Mouse (Mus musculus) neural tube, embryonic 12.5 days (tissue): ENCODE measurements at regions not wholly inside any gene's neighbourhood (a gene's known extent, or its start where the extent isn't known, plus 50 kb on each side); places are given as distances from the start of the nearest gene placed in this dataset.

Source experiments
- ATAC-seq: fragments of 200-750 bp; cut with Nextera tagmentation; 2 replicates; pipeline ENCODE4 v1.8.0; 2017; ENCODE audit warnings: low read depth, mild to moderate bottlenecking, moderate TSS enrichment, moderate library complexity; ENCODE audit not compliant: low FRiP score
- H3K27ac ChIP-seq: fragments of 300-500 bp; sonication (generic); 2 replicates; pipeline ENCODE4 v1.5.1; 2016
- H3K27me3 ChIP-seq: fragments of 300-500 bp; sonication (generic); replicated peaks from 2 replicates; pipeline ENCODE4 v1.6.1; 2016; ENCODE audit warnings: mild to moderate bottlenecking
- H3K36me3 ChIP-seq: fragments of 300-500 bp; sonication (generic); 2 replicates; pipeline ENCODE4 v1.6.1; 2016; ENCODE audit warnings: mild to moderate bottlenecking
- H3K4me1 ChIP-seq: fragments of 300-500 bp; sonication (generic); 2 replicates; pipeline ENCODE4 v1.6.1; 2016
- H3K4me2 ChIP-seq: fragments of 300-500 bp; sonication (generic); replicated peaks from 2 replicates; pipeline ENCODE4 v1.6.1; 2016; ENCODE audit warnings: mild to moderate bottlenecking
- H3K4me3 ChIP-seq: fragments of 300-500 bp; sonication (generic); 2 replicates; pipeline ENCODE4 v1.5.1; 2016
- H3K9ac ChIP-seq: fragments of 300-500 bp; sonication (generic); 2 replicates; pipeline ENCODE4 v1.6.1; 2016; ENCODE audit warnings: mild to moderate bottlenecking
- H3K9me3 ChIP-seq: fragments of 300-500 bp; sonication (generic); 2 replicates; pipeline ENCODE4 v1.6.1; 2016; ENCODE audit warnings: mild to moderate bottlenecking
- WGBS: fragments of 180-500 bp; shearing (Covaris S2); methylation state at CpG from one replicate; pipeline ENCODE4 v1.1.7; 2016; 5-methylcytosine and 5-hydroxymethylcytosine counted together

DNA sequence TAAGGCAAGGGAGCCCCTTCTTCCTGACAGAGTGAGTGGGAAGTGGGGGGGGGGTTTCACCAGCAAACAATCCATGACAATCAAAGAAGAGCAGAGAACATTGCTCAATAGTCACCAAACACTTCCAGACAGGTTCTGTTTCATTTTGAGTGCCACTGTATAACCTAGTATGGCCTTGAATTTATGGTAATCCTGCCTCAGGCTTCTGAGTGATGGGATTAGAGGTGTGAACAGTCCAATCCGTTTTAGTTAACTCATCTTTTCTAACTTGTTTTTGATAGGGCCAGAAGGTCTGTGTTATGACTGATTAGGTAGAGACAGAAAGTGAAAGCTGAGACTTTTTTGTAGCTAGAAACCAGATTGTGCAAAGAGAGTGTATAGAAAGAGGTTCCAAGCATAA, 393.2 kb downstream of the Olfm4 start:
- no peak overlapping the region for H3K9ac ChIP-seq
- no peak overlapping the region for H3K27ac ChIP-seq
- 75% methylated on average over 1 of the region's 1 CpGs for WGBS
- no peaks in the 10 kb centered on the region for H3K27me3 ChIP-seq
- ATAC-seq = no peak
- H3K4me1 ChIP-seq = no peaks in the 10 kb centered on the region
- no peak overlapping the region for H3K4me2 ChIP-seq
- H3K4me3 ChIP-seq = no peak overlapping the region
- H3K9me3 ChIP-seq = no peaks in the 10 kb centered on the region
- H3K36me3 ChIP-seq = no peaks in the 10 kb centered on the region

DNA sequence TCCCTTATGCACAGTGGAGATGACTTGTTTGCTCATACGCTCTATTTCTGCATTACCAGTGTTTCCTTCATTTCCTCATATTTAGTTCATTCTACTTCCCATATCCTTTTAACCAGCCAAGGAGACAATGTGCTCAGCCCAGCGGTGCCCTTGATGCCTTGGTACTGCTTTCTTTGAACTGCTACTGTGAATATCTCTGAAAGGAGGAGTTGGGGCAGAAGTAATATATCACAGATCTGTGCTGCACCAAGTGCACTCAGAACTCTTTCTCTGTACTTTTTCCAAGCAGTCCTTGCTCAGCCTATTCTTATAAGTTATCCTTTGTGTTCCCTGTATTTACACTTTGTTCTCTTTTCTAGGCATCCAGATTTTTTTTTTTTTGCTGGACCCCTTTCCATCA, 407.5 kb downstream of the Olfm4 start:
- no peak overlapping the region for H3K27ac ChIP-seq
- 34% methylated on average over 2 of the region's 2 CpGs for WGBS
- no peak for ATAC-seq

DNA sequence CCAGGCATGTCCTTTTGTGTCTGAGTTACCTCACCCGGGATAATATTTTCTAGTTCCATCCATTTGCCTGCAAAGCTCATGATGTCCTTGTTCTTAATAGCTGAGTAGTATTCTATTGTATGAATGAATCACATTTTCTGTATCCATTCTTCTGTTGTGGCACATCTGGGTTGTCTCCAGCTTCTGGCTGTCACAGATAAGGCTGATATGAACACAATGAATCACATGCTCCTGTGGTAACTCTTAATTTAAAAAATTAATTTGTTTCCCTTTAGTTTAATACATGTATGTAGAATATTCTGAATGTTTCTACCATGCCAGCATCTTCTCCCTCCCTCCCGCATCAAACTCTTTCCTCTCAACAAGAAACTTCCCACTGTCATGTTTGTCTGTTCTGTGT, 424.4 kb downstream of the Olfm4 start:
- Histone ChIP-seq H3K9ac (no peak overlapping the region), H3K27me3 (no peaks in the 10 kb centered on the region), H3K4me1 (no peaks in the 10 kb centered on the region), H3K36me3 (no peaks in the 10 kb centered on the region), H3K9me3 (no peaks in the 10 kb centered on the region), H3K27ac (no peak overlapping the region), H3K4me2 (no peak overlapping the region), H3K4me3 (no peak overlapping the region)
- 96% methylated on average over 2 of the region's 2 CpGs for WGBS
- no peak for ATAC-seq

More for the DNA sequence above, 407.5 kb downstream of the Olfm4 start:
- no peaks in the 10 kb centered on the region for H3K27me3 ChIP-seq
- no peaks in the 10 kb centered on the region for H3K9me3 ChIP-seq
- no peaks in the 10 kb centered on the region for H3K4me1 ChIP-seq
- no peak overlapping the region for H3K4me2 ChIP-seq
- no peak overlapping the region for H3K4me3 ChIP-seq
- H3K36me3 ChIP-seq = no peaks in the 10 kb centered on the region
- H3K9ac ChIP-seq = no peak overlapping the region

- ATAC-seq = no peak
- 85% methylated on average over 3 of the region's 3 CpGs for WGBS
These were observed 435.0 kb downstream of the Olfm4 start for GRCm38 (mm10) chr14:80418810-80419325.

GRCm38 (mm10) chr14:80443820-80444219, 459.9 kb downstream of the Olfm4 start:
- no peak overlapping the region for H3K4me2 ChIP-seq
- H3K9me3 ChIP-seq = no peaks in the 10 kb centered on the region
- no peak overlapping the region for H3K9ac ChIP-seq
- H3K27me3 ChIP-seq = no peaks in the 10 kb centered on the region
- ATAC-seq = no peak
- H3K4me3 ChIP-seq = no peak overlapping the region
- H3K36me3 ChIP-seq = no peaks in the 10 kb centered on the region
- no peaks in the 10 kb centered on the region for H3K4me1 ChIP-seq
- H3K27ac ChIP-seq = no peak overlapping the region

More at GRCm38 (mm10) chr14:80418810-80419325, 435.0 kb downstream of the Olfm4 start:
- Histone ChIP-seq H3K4me2 (no peak overlapping the region), H3K36me3 (no peaks in the 10 kb centered on the region), H3K9me3 (no peaks in the 10 kb centered on the region), H3K4me1 (no peaks in the 10 kb centered on the region), H3K27me3 (no peaks in the 10 kb centered on the region), H3K4me3 (no peak overlapping the region), H3K27ac (no peak overlapping the region), H3K9ac (no peak overlapping the region)

GRCm38 (mm10) chr14:80471470-80471869, 487.6 kb downstream of the Olfm4 start:
- Histone ChIP-seq H3K4me2 (no peak overlapping the region), H3K9ac (no peak overlapping the region), H3K9me3 (no peaks in the 10 kb centered on the region), H3K27ac (no peak overlapping the region), H3K27me3 (no peaks in the 10 kb centered on the region), H3K4me3 (no peak overlapping the region), H3K4me1 (no peaks in the 10 kb centered on the region), H3K36me3 (no peaks in the 10 kb centered on the region)
- ATAC-seq = no peak
- WGBS = 55% methylated on average over 1 of the region's 1 CpGs

- H3K27ac ChIP-seq = no peak overlapping the region
- no peak for ATAC-seq
- H3K4me3 ChIP-seq = no peak overlapping the region
- H3K9ac ChIP-seq = no peak overlapping the region
- no peaks in the 10 kb centered on the region for H3K27me3 ChIP-seq
- H3K4me2 ChIP-seq = no peak overlapping the region
- no peaks in the 10 kb centered on the region for H3K9me3 ChIP-seq
- no peaks in the 10 kb centered on the region for H3K4me1 ChIP-seq
- H3K36me3 ChIP-seq = no peaks in the 10 kb centered on the region
These were observed 496.0 kb downstream of the Olfm4 start for GRCm38 (mm10) chr14:80479918-80480317.

GRCm38 (mm10) chr14:80482771-80483170, 498.9 kb downstream of the Olfm4 start:
- no peaks in the 10 kb centered on the region for H3K36me3 ChIP-seq
- 89% methylated on average over 3 of the region's 3 CpGs for WGBS
- no peak overlapping the region for H3K27ac ChIP-seq
- ATAC-seq = no peak
- H3K9me3 ChIP-seq = no peaks in the 10 kb centered on the region
- no peaks in the 10 kb centered on the region for H3K27me3 ChIP-seq
- no peak overlapping the region for H3K9ac ChIP-seq
- no peak overlapping the region for H3K4me3 ChIP-seq
- H3K4me1 ChIP-seq = no peaks in the 10 kb centered on the region
- H3K4me2 ChIP-seq = no peak overlapping the region

GRCm38 (mm10) chr14:80484256-80484655, 500.4 kb downstream of the Olfm4 start:
- Histone ChIP-seq H3K36me3 (no peaks in the 10 kb centered on the region), H3K27me3 (no peaks in the 10 kb centered on the region), H3K27ac (no peak overlapping the region), H3K9ac (no peak overlapping the region), H3K4me2 (no peak overlapping the region), H3K9me3 (no peaks in the 10 kb centered on the region), H3K4me3 (no peak overlapping the region), H3K4me1 (no peaks in the 10 kb centered on the region)
- ATAC-seq = no peak

DNA sequence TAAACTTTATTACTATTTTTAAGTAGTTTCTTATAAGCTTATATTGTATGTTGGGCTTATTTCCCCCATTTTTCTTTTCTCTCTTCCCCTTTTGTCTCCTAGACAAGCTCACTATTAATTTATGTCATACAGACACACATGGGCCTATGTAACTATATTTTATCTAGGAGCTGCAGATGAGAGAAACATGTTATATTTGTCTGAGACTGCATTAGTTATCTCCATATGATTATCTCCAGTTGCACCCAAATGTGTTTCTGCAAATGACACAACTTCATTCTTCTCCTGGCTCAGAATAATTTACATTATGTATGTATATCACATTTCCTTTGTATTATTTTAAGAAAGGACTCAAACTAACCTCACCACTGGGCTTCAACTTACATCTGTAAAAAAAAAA, 501.3 kb downstream of the Olfm4 start:
- no peaks in the 10 kb centered on the region for H3K9me3 ChIP-seq
- ATAC-seq = no peak

DNA sequence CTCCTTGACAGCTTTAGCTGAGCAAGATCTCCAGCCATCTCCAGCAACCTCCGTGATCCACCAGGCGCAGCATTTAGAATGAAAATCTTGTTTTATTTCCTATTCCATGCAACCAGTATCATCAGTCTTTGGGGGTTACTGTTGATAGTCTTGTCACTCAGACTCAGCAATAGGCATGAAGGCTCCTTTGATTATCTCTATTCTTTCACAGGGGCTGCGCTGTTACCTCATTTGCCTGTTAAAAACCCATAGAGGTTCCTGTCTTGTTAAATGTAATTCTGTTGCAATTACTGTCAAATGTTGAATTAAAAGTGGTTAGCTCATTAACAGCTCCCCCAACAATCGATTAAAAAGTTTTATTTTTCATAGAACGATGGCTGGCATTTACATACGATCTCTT, 502.7 kb downstream of the Olfm4 start:
- 65% methylated on average over 6 of the region's 6 CpGs for WGBS
- H3K4me3 ChIP-seq = no peak overlapping the region
- no peak overlapping the region for H3K4me2 ChIP-seq
- H3K36me3 ChIP-seq = no peaks in the 10 kb centered on the region
- no peaks in the 10 kb centered on the region for H3K4me1 ChIP-seq
- H3K27ac ChIP-seq = no peak overlapping the region
- H3K9ac ChIP-seq = no peak overlapping the region
- no peaks in the 10 kb centered on the region for H3K9me3 ChIP-seq
- no peak for ATAC-seq
- no peaks in the 10 kb centered on the region for H3K27me3 ChIP-seq

More for the DNA sequence above, 501.3 kb downstream of the Olfm4 start:
- no peak overlapping the region for H3K4me2 ChIP-seq
- H3K27me3 ChIP-seq = no peaks in the 10 kb centered on the region
- no peak overlapping the region for H3K4me3 ChIP-seq
- H3K9ac ChIP-seq = no peak overlapping the region
- H3K36me3 ChIP-seq = no peaks in the 10 kb centered on the region
- H3K4me1 ChIP-seq = no peaks in the 10 kb centered on the region
- H3K27ac ChIP-seq = no peak overlapping the region

GRCm38 (mm10) chr14:80492043-80492900, 508.4 kb downstream of the Olfm4 start:
- Histone ChIP-seq H3K9ac (no peak overlapping the region), H3K9me3 (no peaks in the 10 kb centered on the region), H3K4me3 (no peak overlapping the region), H3K4me1 (0 out of 2 replicates have a peak, but pooled peaks cover 3% of the 10 kb centered on the region), H3K27ac (no peak overlapping the region), H3K27me3 (no peaks in the 10 kb centered on the region), H3K36me3 (no peaks in the 10 kb centered on the region), H3K4me2 (no peak overlapping the region)
- 26% methylated on average over 10 of the region's 10 CpGs for WGBS
- ATAC-seq = peak; percentile 62

- 43% methylated on average over 4 of the region's 4 CpGs for WGBS
- H3K9me3 ChIP-seq = no peaks in the 10 kb centered on the region
- no peak overlapping the region for H3K27ac ChIP-seq
- H3K4me3 ChIP-seq = no peak overlapping the region
- H3K4me1 ChIP-seq = 0 out of 2 replicates have a peak, but pooled peaks cover 3% of the 10 kb centered on the region
- no peaks in the 10 kb centered on the region for H3K27me3 ChIP-seq
- no peak for ATAC-seq
- H3K36me3 ChIP-seq = no peaks in the 10 kb centered on the region
- H3K9ac ChIP-seq = no peak overlapping the region
- no peak overlapping the region for H3K4me2 ChIP-seq
These were observed 509.0 kb downstream of the Olfm4 start for GRCm38 (mm10) chr14:80492901-80493279.
